Mouse (Mus musculus): ENCODE data around the gene Cxcl12. TPM values are rescaled to one million over a fixed set of nuclear protein-coding genes. Genes with fewer than 3 reads are reported as not detected.

The Cxcl12 gene
- total RNA-seq, 2 experiments from 2014 or later = 8.3 to 9.8 TPM

GRCm38 (mm10) chr6:117218442-117219299 is 50.3 kb downstream of the Cxcl12 start:
- no peak for ATAC-seq (replicated peaks; ENCODE audit: low FRiP score, poor library complexity, severe bottlenecking)

GRCm38 (mm10) chr6:117219300-117219680 is 51.0 kb downstream of the Cxcl12 start:
- ATAC-seq (replicated peaks; ENCODE audit: low FRiP score, poor library complexity, severe bottlenecking) = no peak

DNA sequence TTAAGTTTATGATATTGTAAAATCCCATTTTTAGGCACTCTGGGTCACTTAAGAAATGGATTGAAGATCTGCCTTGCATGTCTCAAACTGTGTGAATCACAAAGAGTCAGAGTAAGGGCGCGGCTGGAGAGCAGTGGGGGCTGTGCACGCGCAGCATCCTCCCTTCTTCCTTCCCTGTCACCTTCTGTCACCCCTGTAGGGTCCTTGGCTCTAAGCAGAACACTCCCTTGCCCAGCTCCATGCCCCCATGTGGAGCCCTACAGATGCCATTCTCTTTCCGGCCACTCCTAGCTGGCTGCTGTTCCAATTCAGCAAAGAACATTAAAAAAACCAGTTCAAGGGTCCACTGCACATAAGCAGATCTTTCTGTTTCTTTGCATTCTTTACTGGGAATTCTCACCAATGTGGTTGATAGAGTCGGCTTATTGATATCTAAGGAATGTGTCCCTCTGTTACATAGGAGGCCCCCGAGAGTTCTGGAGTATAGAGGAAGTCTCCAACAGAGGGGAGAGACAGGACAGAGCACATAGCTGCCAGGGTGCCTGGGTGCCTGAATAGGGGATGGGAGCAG is 51.7 kb downstream of the Cxcl12 start:
- no peak for ATAC-seq (replicated peaks; ENCODE audit: low FRiP score, poor library complexity, severe bottlenecking)

DNA sequence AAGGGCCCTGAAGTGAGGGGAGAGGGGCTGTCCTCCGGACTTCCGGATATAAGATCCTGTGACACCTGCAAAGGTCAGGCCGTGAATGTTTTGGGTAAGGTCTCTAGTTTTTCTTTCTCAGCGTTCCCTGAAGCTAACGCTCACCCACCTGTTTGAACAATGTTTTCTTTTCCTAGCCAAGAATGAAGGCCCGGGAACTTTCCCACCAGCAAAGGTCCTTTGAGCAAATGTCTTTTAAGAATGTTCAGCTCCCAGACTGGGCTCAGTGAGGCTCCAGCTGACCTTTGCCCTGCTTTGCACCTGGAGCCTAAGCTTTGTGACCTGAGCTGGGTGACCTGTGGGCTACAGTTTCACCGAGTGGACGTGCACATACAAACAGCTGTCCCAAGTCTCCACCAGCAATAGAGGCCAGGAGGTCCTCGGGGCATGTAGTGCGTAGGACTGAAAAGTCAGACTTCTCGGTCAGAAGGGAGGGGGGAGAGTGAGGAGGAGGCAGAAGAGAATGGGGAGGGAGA is 52.6 kb downstream of the Cxcl12 start:
- ATAC-seq (replicated peaks; ENCODE audit: low FRiP score, poor library complexity, severe bottlenecking) = no peak
